Mouse (Mus musculus) myocyte (in vitro differentiated cells): Measurements from ENCODE around the gene Csk. TPM values are rescaled to one million over a fixed set of nuclear protein-coding genes. Genes with fewer than 3 reads are reported as not detected.

Source experiments
- H3K27me3 ChIP-seq: one replicate; pipeline ENCODE4 v1.6.1; 2011; ENCODE audit not compliant: control insufficient read depth, insufficient read depth, insufficient read length
- H3K36me3 ChIP-seq: one replicate; pipeline ENCODE4 v1.6.1; 2011; ENCODE audit not compliant: control insufficient read depth, insufficient read depth
- H3K4me2 ChIP-seq: one replicate; pipeline ENCODE4 v1.6.1; 2011; ENCODE audit warnings: low read depth, control low read depth
- H3K4me3 ChIP-seq: one replicate; pipeline ENCODE4 v1.5.1; 2011; ENCODE audit warnings: mild to moderate bottlenecking, control low read depth, moderate library complexity
- H3K79me2 ChIP-seq: one replicate; pipeline ENCODE4 v1.6.1; 2011; ENCODE audit not compliant: control insufficient read depth, insufficient read depth
- H3ac ChIP-seq: one replicate; pipeline ENCODE4 v1.6.1; 2011; ENCODE audit not compliant: control insufficient read depth, insufficient read length
- CEBPB ChIP-seq: IDR thresholded peaks from 2 replicates; pipeline ENCODE4 v1.6.1; 2011; ENCODE audit warnings: mild to moderate bottlenecking, moderate library complexity; ENCODE audit not compliant: poor library complexity, insufficient read depth, severe bottlenecking
- E2F4 ChIP-seq: IDR thresholded peaks from one replicate; pipeline ENCODE4 v1.6.1; 2011; ENCODE audit warnings: mild to moderate bottlenecking, control low read depth, moderate library complexity; ENCODE audit not compliant: insufficient read depth
- MAX ChIP-seq: IDR thresholded peaks from one replicate; pipeline ENCODE4 v1.6.1; 2011; ENCODE audit warnings: low read depth, mild to moderate bottlenecking, control low read depth
- MYOD1 ChIP-seq, 3 experiments: IDR thresholded peaks; one replicate each; pipeline ENCODE4 v1.6.1; 2011; ENCODE audit warnings: control low read depth in 2 of 3, low read depth in 2 of 3, mild to moderate bottlenecking in 2 of 3, moderate library complexity in 1 of 3; ENCODE audit not compliant: insufficient read length in 2 of 3, control insufficient read depth in 1 of 3
- MYOG ChIP-seq, 3 experiments: IDR thresholded peaks; one replicate each; pipeline ENCODE4 v1.6.1; 2011; ENCODE audit warnings: control low read depth in 2 of 3, low read depth in 2 of 3, mild to moderate bottlenecking in 2 of 3; ENCODE audit not compliant: insufficient read length in 2 of 3, control insufficient read depth in 1 of 3, insufficient read depth in 1 of 3
- POLR2A ChIP-seq: IDR thresholded peaks from one replicate; pipeline ENCODE4 v1.6.1; 2011; ENCODE audit warnings: low read depth, mild to moderate bottlenecking, control low read depth, moderate library complexity; ENCODE audit not compliant: insufficient read length
- POLR2AphosphoS2 ChIP-seq: IDR thresholded peaks from one replicate; pipeline ENCODE4 v1.6.1; 2011; ENCODE audit warnings: low read depth, control low read depth; ENCODE audit not compliant: insufficient read length
- REST ChIP-seq: IDR thresholded peaks from one replicate; pipeline ENCODE4 v1.6.1; 2011; ENCODE audit warnings: mild to moderate bottlenecking, control low read depth, moderate library complexity; ENCODE audit not compliant: insufficient read depth, insufficient read length
- SRF ChIP-seq: IDR thresholded peaks from one replicate; pipeline ENCODE4 v1.6.1; 2011; ENCODE audit warnings: low read depth; ENCODE audit not compliant: control insufficient read depth, insufficient read length
- TCF12 ChIP-seq: IDR thresholded peaks from one replicate; pipeline ENCODE4 v1.6.1; 2011; ENCODE audit warnings: mild to moderate bottlenecking, control low read depth; ENCODE audit not compliant: poor library complexity, insufficient read depth, severe bottlenecking
- TCF3 ChIP-seq: IDR thresholded peaks from one replicate; pipeline ENCODE4 v1.6.1; 2011; ENCODE audit warnings: low read depth, control low read depth; ENCODE audit not compliant: insufficient read length
- USF1 ChIP-seq: IDR thresholded peaks from one replicate; pipeline ENCODE4 v1.6.1; 2011; ENCODE audit warnings: low read depth, mild to moderate bottlenecking, control low read depth, moderate library complexity
- polyA plus RNA-seq: library from polyadenylated mRNA; unstranded; fragments of >200 nt; fragmentation: generic; extraction: Trizol; gene quantifications from one replicate; pipeline ENCODE4 v1.2.1, GENCODE M21; 2012; ENCODE audit warnings: missing spikeins

The Csk gene
- polyA plus RNA-seq, 1 experiment, result 76.7 TPM

GRCm38 (mm10) chr9:57694108-57694507 lies 40.7 kb upstream of the Csk start:
- Histone ChIP-seq H3K36me3 (no peaks in the 10 kb centered on the region), H3K27me3 (peaks cover 29% of the 10 kb centered on the region), H3K4me2 (no peak overlapping the region), H3K4me3 (no peak overlapping the region), H3K79me2 (no peaks in the 10 kb centered on the region), H3ac (no peak overlapping the region)
- TF ChIP-seq TCF3, result no peak
- no peak for TF ChIP-seq MAX
- TF ChIP-seq REST, result no peak
- TF ChIP-seq SRF, result no peak
- TF ChIP-seq MYOD1 (IDR thresholded peaks at IDR 0.05; ENCODE audit: control insufficient read depth in 1 of 3, insufficient read length in 2 of 3, low read depth in 2 of 3), result no peak
- no peak for TF ChIP-seq E2F4

DNA sequence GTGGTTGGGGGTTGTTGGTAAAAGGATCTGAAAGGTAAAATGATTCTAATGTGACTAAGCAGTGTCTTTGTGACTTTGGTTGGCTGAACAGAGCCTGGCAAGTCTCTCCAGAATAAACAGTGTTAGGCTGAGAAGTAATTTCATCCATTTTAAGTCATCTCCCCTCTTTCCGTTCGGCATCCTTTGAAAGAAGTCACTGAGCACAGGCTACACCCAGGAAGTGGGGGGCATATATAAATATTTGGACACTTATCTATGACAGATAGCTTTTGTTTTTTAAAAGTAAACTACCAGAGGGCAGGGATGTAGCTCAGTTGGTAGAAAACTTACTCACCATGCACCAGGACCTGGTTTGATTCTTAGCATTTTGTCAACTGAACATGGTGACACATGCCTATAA lies 35.2 kb upstream of the Csk start:
- Histone ChIP-seq H3K4me3 (no peak overlapping the region), H3K27me3 (no peaks in the 10 kb centered on the region), H3K4me2 (no peak overlapping the region), H3K79me2 (no peaks in the 10 kb centered on the region), H3K36me3 (no peaks in the 10 kb centered on the region), H3ac (no peak overlapping the region)
- TF ChIP-seq MYOG (IDR thresholded peaks at IDR 0.05; ENCODE audit: control insufficient read depth in 1 of 3, insufficient read depth in 1 of 3, insufficient read length in 2 of 3, low read depth in 2 of 3), result no peak
- no peak for TF ChIP-seq TCF12
- TF ChIP-seq MAX, result no peak
- no peak for TF ChIP-seq POLR2A
- no peak for TF ChIP-seq E2F4
- no peak for TF ChIP-seq SRF
- TF ChIP-seq MYOD1 (IDR thresholded peaks at IDR 0.05; ENCODE audit: control insufficient read depth in 1 of 3, insufficient read length in 2 of 3, low read depth in 2 of 3), result no peak
- TF ChIP-seq REST, result no peak

- Histone ChIP-seq H3K4me3 (no peak overlapping the region), H3K36me3 (no peaks in the 10 kb centered on the region), H3ac (no peak overlapping the region), H3K79me2 (no peaks in the 10 kb centered on the region), H3K27me3 (no peaks in the 10 kb centered on the region), H3K4me2 (no peak overlapping the region)
- TF ChIP-seq REST (no peak), SRF (no peak), MYOG (IDR thresholded peaks at IDR 0.05; ENCODE audit: control insufficient read depth in 1 of 3, insufficient read depth in 1 of 3, insufficient read length in 2 of 3, low read depth in 2 of 3) (no peak), USF1 (no peak), CEBPB (no peak), TCF3 (no peak), MYOD1 (IDR thresholded peaks at IDR 0.05; ENCODE audit: control insufficient read depth in 1 of 3, insufficient read length in 2 of 3, low read depth in 2 of 3) (no peak), POLR2A (no peak), MAX (no peak), E2F4 (no peak), POLR2AphosphoS2 (no peak), TCF12 (no peak)
These were observed 34.7 kb upstream of the Csk start for GRCm38 (mm10) chr9:57688158-57688557.

DNA sequence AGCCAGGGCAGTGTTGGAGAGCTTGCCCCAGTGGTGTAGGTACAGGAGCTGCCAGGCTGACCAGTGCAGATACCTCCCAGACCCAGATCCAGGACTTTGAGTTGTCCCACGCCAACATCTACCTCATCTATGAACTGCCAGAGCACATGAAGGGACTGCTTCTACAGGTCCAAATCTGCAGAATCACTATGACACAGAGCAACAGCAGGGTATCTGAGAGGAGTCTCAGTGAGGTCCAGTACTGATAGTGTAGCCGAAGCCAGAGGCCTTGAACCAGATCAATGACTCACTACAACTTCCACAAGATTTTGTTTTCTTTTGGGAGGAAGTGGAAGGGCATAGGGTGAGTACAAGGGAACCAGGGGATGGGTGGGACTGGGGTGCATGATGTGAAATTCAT lies 34.3 kb upstream of the Csk start, which contains the start of gene Cyp1a1:
Gene Cyp1a1, plus strand, starts transcription at position 178 of the 400 bp plus-strand sequence.
- no peak within 1 kb of the TSS for H3ac ChIP-seq
- H3K79me2 ChIP-seq, result no peaks in the 10 kb centered on the region
- H3K4me2 ChIP-seq, result no peak within 1 kb of the TSS
- H3K4me3 ChIP-seq, result no peak within 1 kb of the TSS
- TF ChIP-seq MAX (no peak), TCF3 (no peak), MYOD1 (IDR thresholded peaks at IDR 0.05; ENCODE audit: control insufficient read depth in 1 of 3, insufficient read length in 2 of 3, low read depth in 2 of 3) (no peak), MYOG (IDR thresholded peaks at IDR 0.05; ENCODE audit: control insufficient read depth in 1 of 3, insufficient read depth in 1 of 3, insufficient read length in 2 of 3, low read depth in 2 of 3) (no peak), POLR2AphosphoS2 (no peak), USF1 (no peak), POLR2A (no peak), SRF (no peak), REST (no peak), CEBPB (no peak), TCF12 (no peak), E2F4 (no peak)
- H3K36me3 ChIP-seq, result no peaks in the 10 kb centered on the region
- peaks cover under 1% of the 10 kb centered on the region for H3K27me3 ChIP-seq

DNA sequence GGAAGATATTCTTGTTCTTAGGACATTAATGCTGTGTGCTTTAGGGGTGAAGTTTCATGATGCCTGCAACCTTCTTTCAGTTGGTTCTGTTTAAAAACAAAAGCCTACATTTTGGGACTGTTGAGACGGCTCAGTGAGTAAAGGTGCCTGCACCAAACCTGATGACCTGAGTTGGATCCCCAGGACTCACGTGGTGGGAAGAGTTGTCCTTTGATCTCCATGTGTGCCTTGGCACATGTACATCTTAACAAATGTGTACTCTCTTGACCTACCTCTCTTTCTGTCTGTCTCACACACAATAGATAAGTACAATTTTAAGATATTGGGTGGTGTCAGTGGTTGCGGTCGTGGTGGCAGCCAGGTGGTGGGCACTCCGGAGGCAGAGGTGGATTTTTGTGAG lies 32.6 kb upstream of the Csk start:
- Histone ChIP-seq H3K36me3 (no peaks in the 10 kb centered on the region), H3K4me2 (no peak overlapping the region), H3ac (no peak overlapping the region), H3K27me3 (peaks cover 10% of the 10 kb centered on the region), H3K4me3 (no peak overlapping the region), H3K79me2 (no peaks in the 10 kb centered on the region)
- no peak for TF ChIP-seq TCF12
- no peak for TF ChIP-seq USF1
- TF ChIP-seq POLR2A, result no peak
- no peak for TF ChIP-seq CEBPB
- TF ChIP-seq TCF3, result no peak
- TF ChIP-seq MAX, result no peak
- no peak for TF ChIP-seq MYOD1 (IDR thresholded peaks at IDR 0.05; ENCODE audit: control insufficient read depth in 1 of 3, insufficient read length in 2 of 3, low read depth in 2 of 3)
- TF ChIP-seq SRF, result no peak
